Mouse (Mus musculus) brain, embryonic 18.5 days (tissue): ENCODE data around the gene Mrpl38.

Experiments
- DNase-seq: peaks from one replicate; pipeline ENCODE4 v3.0.0-alpha.2; 2012; ENCODE audit warnings: low read depth, low spot score

Mrpl38 gene

GRCm38 (mm10) chr11:116111067-116111466 is 27.6 kb downstream of the Mrpl38 start:
- no peak for DNase-seq

- no peak for DNase-seq
These were observed 28.1 kb downstream of the Mrpl38 start for GRCm38 (mm10) chr11:116110540-116110939.

GRCm38 (mm10) chr11:116110131-116110530 is 28.5 kb downstream of the Mrpl38 start:
- DNase-seq: no peak

- DNase-seq: no peak
These were observed 29.1 kb downstream of the Mrpl38 start for GRCm38 (mm10) chr11:116109441-116110081.

- no peak for DNase-seq
These were observed 30.1 kb downstream of the Mrpl38 start for GRCm38 (mm10) chr11:116108464-116109137.

- no peak for DNase-seq
These were observed 30.8 kb downstream of the Mrpl38 start for GRCm38 (mm10) chr11:116107777-116108285.

- no peak for DNase-seq
These were observed 31.5 kb downstream of the Mrpl38 start for GRCm38 (mm10) chr11:116106963-116107776.

- DNase-seq: no peak
These were observed 32.3 kb downstream of the Mrpl38 start for GRCm38 (mm10) chr11:116106154-116106962.

GRCm38 (mm10) chr11:116105065-116105464 is 33.6 kb downstream of the Mrpl38 start:
- DNase-seq: no peak

- DNase-seq: no peak
These were observed 34.5 kb downstream of the Mrpl38 start for GRCm38 (mm10) chr11:116104006-116104646.

- no peak for DNase-seq
These were observed 35.1 kb downstream of the Mrpl38 start for GRCm38 (mm10) chr11:116103572-116103971.

GRCm38 (mm10) chr11:116102472-116102871 is 36.2 kb downstream of the Mrpl38 start:
- DNase-seq: no peak

- no peak for DNase-seq
These were observed 36.7 kb downstream of the Mrpl38 start for GRCm38 (mm10) chr11:116101931-116102381.

GRCm38 (mm10) chr11:116100839-116101238 is 37.8 kb downstream of the Mrpl38 start:
- no peak for DNase-seq

- DNase-seq: no peak
These were observed 38.3 kb downstream of the Mrpl38 start for GRCm38 (mm10) chr11:116100385-116100784.

- no peak for DNase-seq
These were observed 39.2 kb downstream of the Mrpl38 start for GRCm38 (mm10) chr11:116099462-116099861.

GRCm38 (mm10) chr11:116098711-116099460 is 39.8 kb downstream of the Mrpl38 start:
- no peak for DNase-seq

GRCm38 (mm10) chr11:116096213-116097108 is 42.2 kb downstream of the Mrpl38 start:
- DNase-seq: no peak

GRCm38 (mm10) chr11:116095573-116095972 is 43.1 kb downstream of the Mrpl38 start:
- DNase-seq: no peak
